Comparison of ENCODE assay signal across 8 mouse cellular contexts in the genomic region with DNA sequence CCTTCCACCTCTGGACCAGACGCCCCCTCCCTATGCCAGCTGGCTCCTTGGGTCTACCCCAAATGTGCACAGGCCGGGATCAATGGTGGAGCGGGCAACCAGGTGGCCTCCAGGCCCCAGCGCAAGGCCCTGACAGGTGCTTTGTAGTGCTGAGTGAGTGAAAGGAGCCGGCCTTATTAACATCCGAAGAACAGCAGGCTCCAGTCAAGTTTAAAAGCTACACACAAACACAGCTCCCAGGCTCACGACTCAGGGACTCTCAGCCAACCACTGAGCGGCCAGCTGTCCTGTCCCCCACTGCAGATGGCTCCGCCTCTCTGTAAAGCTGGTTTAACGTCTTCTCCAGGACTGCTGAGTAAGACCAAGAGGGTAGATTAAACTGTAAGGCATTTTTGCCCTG. TPM values are rescaled to one million over a fixed set of nuclear protein-coding genes. Genes with fewer than 3 reads are reported as not detected.
DNase-seq lines count a peak whose midpoint lies in the region; ATAC-seq and TF ChIP-seq lines count a peak whose summit lies in the region.

No protein-coding gene starts in this region.

- H3K4me3 ChIP-seq in embryonic facial prominence, embryonic 15.5 days (replicated peaks): no peak overlapping the region
- no peak overlapping the region for H3K4me3 ChIP-seq in cerebellum, adult 2 months (replicated peaks; ENCODE audit: insufficient read depth, low read depth, low read length)

- ATAC-seq in embryonic facial prominence, embryonic 15.5 days (ENCODE audit: insufficient number of reproducible peaks, low FRiP score, low TSS enrichment, low read depth): peak; percentile 45; the same call in 1 of the 2 replicates

- peak; percentile 6 for DNase-seq in kidney, postnatal 14 days
- no peak for DNase-seq in kidney, postnatal 36 days
- DNase-seq in layer of hippocampus, adult 18-20 months (ENCODE audit: low spot score in 2 of 2): peak; percentile 82 to 84
- peak; percentile 80 for DNase-seq in retina, postnatal 1 day
- DNase-seq in adrenal gland, adult 8-10 months: no peak
- DNase-seq in ovary, postnatal 36 days (ENCODE audit: low spot score): no peak
- no peak for DNase-seq in cerebellum, adult 2 months

- H3K4me1 ChIP-seq in embryonic facial prominence, embryonic 15.5 days: peaks cover 11% of the 10 kb centered on the region
- no peaks in the 10 kb centered on the region; the same call in 1 of the 2 replicates for H3K4me1 ChIP-seq in cerebellum, adult 2 months (ENCODE audit: control insufficient read depth, insufficient read depth, low read length)

- no peaks in the 10 kb centered on the region for H3K9me3 ChIP-seq in embryonic facial prominence, embryonic 15.5 days (replicated peaks)

- WGBS in embryonic facial prominence, embryonic 15.5 days: 18% methylated on average over 10 of the region's 10 CpGs
- WGBS in cerebellum, adult 2 months: 19% methylated on average over 10 of the region's 10 CpGs

- H3K36me3 ChIP-seq in embryonic facial prominence, embryonic 15.5 days: no peaks in the 10 kb centered on the region

- H3K27ac ChIP-seq in embryonic facial prominence, embryonic 15.5 days (replicated peaks): no peak overlapping the region
- H3K27ac ChIP-seq in cerebellum, adult 2 months (ENCODE audit: insufficient read depth, low read length): no peak overlapping the region

- no peak for TF ChIP-seq CTCF in cerebellum, adult 2 months (IDR thresholded peaks at IDR 0.05; ENCODE audit: borderline replicate concordance, insufficient read depth, low read depth, low read length)

- H3K27me3 ChIP-seq in embryonic facial prominence, embryonic 15.5 days: peaks cover 35% of the 10 kb centered on the region
- H3K27me3 ChIP-seq in cerebellum, adult 2 months (ENCODE audit: control insufficient read depth, insufficient read depth, low read length): no peaks in the 10 kb centered on the region; the same call in 1 of the 2 replicates

- TF ChIP-seq POLR2A in cerebellum, adult 2 months (IDR thresholded peaks at IDR 0.05; ENCODE audit: borderline replicate concordance, insufficient read depth, low read length): no peak

- H3K4me2 ChIP-seq in embryonic facial prominence, embryonic 15.5 days (replicated peaks): no peak overlapping the region

- H3K9ac ChIP-seq in embryonic facial prominence, embryonic 15.5 days: no peak overlapping the region

RNA-seq across cellular contexts. Expression of gene Slit1, which starts 8.8 kb away (rescaled TPM):
- polyA plus RNA-seq in embryonic facial prominence, embryonic 15.5 days (2015; fragmentation: Nextera tagmentation; extraction: Ambion mirVana): 0.64 and 1.1 TPM in 2 replicates
- total RNA-seq in layer of hippocampus, adult 18-20 months (2021): 100 to 1,000 TPM; 209 to 224 TPM
- 10 to 100 TPM in 2 of 4 experiments, 1 to 10 TPM in 2; 5.7 to 32.3 (median 14.2) TPM for total RNA-seq in adrenal gland, adult 8-10 months (2022)
- 3.9 and 4.9 TPM in 2 replicates for polyA plus RNA-seq in cerebellum, adult 2 months (2012; rRNA removed)

Comparison
In these comparisons a context has a peak if more than half of its experiments do, and no peak if none do; other contexts are left out.
1. DNase-seq: peak in kidney, postnatal 14 days (single experiment), layer of hippocampus, adult 18-20 months (2 of 2) and retina, postnatal 1 day (single experiment); none in kidney, postnatal 36 days (0 of 2), adrenal gland, adult 8-10 months (single experiment), ovary, postnatal 36 days (single experiment) and cerebellum, adult 2 months (0 of 2).
2. RNA of gene Slit1, which starts 8.8 kb away (total RNA-seq): 209 to 224 TPM in layer of hippocampus, adult 18-20 months; 5.7 to 32.3 TPM in adrenal gland, adult 8-10 months; every median in the first group is over 4 times any median in the second.